Mouse (Mus musculus): ENCODE measurements at regions not wholly inside any gene's neighbourhood (a gene's known extent, or its start where the extent isn't known, plus 50 kb on each side); places are given as distances from the start of the nearest gene placed in this dataset.
"Not testable (repeated sequence)": the region's sequence is repeated elsewhere in the genome, so short reads cannot be mapped to it uniquely, and the experiment has no call there.

DNA sequence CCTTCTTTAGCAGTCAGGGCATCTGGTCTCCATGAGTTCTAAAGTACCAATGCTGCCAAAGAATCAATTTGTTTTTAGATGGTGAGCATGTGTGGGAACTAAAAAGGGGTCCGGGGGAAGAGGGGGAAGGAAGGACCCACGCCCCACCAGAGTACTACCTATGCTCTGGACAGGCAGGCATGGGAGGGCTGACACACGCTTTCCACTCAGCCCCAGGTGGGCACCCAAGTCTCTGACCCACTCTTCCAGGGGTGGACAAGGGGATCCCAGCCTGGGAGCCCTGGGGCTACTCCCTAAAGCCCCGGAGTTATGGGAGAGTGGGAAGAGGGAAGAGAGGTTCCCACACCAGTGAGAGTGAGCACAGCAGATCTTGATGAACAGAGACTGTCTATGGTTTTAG lies 1446.9 kb downstream of the Zfp704 start:
- no peak for DNase-seq (ENCODE audit: low spot score in 2 of 2)

DNA sequence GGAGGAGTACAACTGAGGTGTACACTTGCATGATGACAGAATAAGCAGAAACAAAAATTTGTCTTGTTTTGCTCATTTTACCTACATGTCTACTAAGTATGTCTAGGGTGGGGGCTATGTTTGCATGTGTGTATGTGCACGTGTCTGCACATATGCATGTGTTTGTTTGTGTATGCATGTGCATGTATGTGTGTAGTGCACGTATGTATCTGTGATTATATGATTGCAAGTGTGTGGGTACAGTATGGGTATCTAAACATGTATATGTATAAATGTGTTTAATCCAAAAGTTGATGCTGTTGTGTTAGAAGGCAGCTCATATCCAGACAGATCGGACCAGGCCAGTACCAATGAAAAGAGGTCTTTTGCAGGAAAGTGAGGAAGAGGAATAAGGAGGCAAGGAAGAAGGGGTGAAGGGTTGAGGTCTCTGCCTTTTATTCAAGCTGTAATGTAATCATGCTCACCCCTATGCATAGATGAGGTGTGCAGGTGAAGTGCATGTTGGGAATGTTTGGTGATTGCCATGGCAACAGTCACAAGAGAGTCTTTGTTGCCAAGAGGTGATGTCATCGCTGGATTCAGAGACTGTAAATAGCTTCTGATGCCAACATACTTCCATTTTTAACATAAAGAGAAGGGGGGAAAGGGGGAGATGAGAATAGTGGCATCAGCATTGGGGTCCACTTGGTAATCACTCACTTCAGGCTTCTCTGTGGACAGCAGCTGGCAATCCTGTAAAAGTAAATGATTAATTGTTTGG lies 1447.7 kb downstream of the Zfp704 start:
- DNase-seq (ENCODE audit: low spot score in 2 of 2), result no peak

DNA sequence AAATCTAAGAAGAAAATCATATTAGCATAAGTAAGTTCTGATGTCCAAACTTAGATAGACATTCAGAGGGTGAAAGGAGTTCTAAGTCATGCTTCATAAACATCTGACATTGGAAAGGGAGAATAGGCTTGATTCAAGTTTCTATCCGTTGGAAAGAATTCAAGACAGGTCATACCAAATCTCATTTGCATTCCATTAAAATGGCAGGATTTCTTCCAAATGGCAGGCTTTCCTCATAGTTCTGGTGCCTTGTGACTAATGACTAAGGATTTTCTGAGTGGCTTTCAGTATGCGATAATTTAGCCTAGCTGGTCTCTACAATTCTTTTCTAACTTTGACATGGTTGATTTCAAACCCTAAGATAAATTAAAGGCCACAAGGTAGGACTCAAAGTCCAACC lies 1466.9 kb downstream of the Zfp704 start:
- DNase-seq (ENCODE audit: low spot score in 2 of 2), result no peak

DNA sequence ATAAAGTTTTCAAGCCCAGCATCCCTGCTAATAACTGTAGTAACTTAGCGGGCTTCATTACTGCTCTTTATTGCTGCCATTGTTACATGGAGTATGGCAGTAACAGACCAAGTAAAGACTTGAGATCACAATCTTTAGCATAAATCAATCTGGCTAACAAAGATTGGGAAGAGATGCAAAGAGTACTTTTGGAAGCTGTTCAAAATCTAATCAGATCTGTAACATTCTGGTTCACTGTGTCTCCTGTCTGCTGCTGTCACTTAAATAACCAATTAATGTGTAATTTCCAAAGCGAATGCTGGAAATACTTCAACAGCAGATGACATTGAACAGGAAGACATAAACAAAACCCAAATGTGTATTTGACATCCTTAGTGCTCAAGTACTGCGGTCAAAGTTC lies 1467.7 kb downstream of the Zfp704 start:
- no peak for DNase-seq (ENCODE audit: low spot score in 2 of 2)

- DNase-seq (ENCODE audit: low spot score in 2 of 2), result no peak
Observed at GRCm38 (mm10) chr3:8141664-8142084, 1468.2 kb downstream of the Zfp704 start.

GRCm38 (mm10) chr3:8123641-8124040 lies 1486.2 kb downstream of the Zfp704 start:
- DNase-seq (ENCODE audit: low spot score in 2 of 2), result not testable (repeated sequence)

DNA sequence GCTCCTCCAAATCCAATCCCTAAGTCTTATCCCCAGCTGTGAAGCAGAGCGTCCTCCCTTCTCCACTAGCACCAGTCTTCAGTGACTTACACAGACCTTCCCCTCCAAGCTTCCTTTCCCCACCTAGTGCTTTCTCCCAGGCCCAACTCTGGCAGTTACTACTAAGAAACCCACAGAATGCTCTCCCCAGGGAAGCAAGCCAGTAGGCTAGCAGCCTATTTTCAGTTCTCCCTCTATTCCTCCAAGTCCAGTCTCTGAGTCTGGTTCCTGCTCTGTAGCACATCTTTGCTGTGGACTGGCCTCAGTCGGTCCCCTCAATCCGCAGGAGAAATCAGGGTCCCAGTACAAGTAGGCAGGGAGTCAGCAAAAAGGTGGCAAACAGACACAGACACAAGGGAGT lies 1486.7 kb downstream of the Zfp704 start:
- DNase-seq (ENCODE audit: low spot score in 2 of 2), result no peak

GRCm38 (mm10) chr3:8098291-8098690 lies 1478.0 kb upstream of the 1700008P02Rik start:
- no peak for DNase-seq (ENCODE audit: low spot score in 2 of 2)

DNA sequence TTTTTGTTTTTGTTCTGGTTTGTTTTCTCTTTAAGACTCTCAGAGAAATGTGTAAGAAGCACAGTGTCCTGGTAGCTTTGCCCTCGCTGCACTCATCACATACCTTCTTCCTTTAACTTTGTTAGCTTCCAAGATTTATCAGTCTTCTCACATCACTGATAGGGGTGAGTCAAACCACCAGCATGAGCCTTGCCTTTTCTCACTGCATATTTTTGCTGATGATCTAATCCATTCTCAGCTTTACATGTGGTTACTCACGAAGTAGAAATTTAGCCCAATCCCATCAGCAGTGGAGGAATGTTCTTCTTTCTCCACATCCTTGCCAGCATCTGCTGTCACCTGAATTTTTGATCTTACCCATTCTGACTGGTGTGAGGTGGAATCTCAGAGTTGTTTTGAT lies 1464.5 kb upstream of the 1700008P02Rik start:
- DNase-seq (ENCODE audit: low spot score in 2 of 2), result no peak

DNA sequence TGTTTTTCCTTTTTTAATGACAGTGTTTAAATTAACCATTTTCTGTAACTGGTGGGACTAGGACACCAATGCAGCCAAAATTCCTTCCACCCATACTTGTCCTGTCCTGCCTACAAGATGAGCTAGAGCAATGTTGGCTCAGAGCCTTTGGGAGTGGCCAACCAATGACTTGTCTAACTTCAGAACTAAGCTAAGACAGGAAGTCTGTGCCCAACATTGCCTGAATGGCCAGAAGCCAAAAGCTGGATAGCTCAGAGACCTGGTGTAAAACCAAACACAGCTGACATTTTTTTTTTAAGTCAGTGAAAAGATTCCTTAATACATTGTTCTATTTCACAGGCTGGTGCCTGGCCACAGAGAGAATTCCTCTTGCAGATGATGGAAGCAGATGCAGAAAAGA lies 1433.5 kb upstream of the 1700008P02Rik start:
- DNase-seq (ENCODE audit: low spot score in 2 of 2), result no peak

DNA sequence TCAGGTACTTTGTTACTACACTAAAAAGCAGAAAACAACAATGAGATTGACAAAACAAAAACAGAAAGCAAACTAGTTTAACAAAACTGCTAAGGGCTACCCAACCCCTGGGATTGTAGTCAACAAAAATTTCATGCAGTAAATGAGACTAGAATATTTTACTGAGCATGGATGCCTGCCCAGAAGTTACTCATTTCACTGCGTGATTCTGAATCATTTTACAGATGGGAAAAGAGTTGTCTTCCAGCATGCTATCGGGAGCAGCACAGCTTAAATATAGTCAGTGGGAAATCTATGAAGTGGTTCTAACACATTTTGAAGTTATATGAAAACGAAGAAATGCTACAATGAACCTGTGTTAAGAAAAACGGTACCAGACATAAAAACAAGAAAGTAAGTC lies 1430.9 kb upstream of the 1700008P02Rik start:
- DNase-seq (ENCODE audit: low spot score in 2 of 2), result no peak

DNA sequence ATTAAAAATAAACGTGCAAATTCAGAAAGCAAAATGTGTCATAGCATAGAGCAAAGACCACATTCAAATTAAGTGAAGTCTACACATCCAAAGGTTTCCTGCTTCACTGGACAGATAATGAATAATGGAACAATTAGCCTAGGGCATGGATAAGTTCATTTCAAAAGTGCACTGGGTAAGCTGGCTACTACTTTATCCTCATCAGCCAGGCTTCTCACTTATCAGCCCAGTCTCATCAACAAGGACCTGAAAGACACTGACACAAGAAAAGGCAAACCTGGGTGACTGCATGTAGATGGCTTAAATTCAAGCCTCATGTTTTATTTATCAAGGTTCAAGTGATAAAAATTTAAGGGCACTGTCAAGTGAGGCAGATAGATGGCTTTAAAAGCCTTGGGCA lies 1429.5 kb upstream of the 1700008P02Rik start:
- no peak for DNase-seq (ENCODE audit: low spot score in 2 of 2)

- no peak for DNase-seq (ENCODE audit: low spot score in 2 of 2)
Observed at GRCm38 (mm10) chr3:8046348-8046747, 1426.1 kb upstream of the 1700008P02Rik start.

GRCm38 (mm10) chr3:8036697-8037096 lies 1416.5 kb upstream of the 1700008P02Rik start:
- no peak for DNase-seq (ENCODE audit: low spot score in 2 of 2)

DNA sequence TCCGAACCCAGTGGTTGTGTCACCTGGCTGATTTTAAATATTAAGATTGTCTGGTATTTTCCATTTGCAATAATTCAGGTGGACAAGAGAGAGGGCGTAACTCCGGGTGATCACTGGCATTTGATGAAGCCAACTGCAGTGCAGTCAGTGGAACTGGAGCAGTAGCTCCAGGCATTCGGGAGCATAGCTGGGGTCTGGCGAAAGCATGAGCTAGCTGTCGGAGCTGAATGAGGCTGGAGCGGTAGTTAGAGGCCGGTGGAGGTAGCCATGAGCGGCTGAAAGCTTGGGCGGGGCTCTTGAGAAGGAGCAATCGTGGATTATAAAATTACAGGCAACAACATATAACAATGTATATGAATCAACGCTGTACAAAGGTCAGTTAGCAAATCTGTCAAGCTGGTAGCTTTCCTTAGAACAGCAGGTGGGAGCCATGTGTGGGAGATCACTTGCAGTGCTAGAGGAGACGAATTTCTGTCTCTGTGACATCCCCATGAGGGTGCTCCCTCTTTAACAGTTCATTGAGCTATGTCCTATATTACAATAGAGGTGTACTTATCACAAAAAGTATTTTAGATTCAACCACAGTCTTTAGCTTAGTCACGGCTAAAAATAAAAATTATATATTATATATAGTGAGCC lies 1415.0 kb upstream of the 1700008P02Rik start:
- DNase-seq (ENCODE audit: low spot score in 2 of 2), result no peak

GRCm38 (mm10) chr3:8026325-8027017 lies 1406.2 kb upstream of the 1700008P02Rik start:
- no peak for DNase-seq (ENCODE audit: low spot score in 2 of 2)

- DNase-seq (ENCODE audit: low spot score in 2 of 2), result no peak
Observed at GRCm38 (mm10) chr3:8022654-8023053, 1402.4 kb upstream of the 1700008P02Rik start.

DNA sequence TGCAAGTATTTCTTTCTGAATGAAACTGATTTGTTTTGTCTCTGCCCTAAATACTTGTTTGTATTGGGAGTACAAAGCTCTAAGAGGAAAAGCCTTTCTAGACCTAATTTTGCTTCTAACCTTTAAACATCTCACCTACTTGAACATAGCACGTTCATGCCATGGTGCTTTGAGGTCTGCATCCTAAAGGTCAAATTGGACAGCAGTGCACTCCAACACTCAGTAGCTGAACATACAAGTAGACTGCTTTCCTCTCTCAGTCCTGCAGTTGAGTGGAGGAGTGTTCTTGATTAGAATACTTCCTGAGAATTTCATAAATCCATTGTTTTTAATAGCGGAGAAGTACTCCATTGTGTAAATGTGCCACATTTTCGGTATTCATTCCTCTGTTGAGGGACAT lies 1397.2 kb upstream of the 1700008P02Rik start:
- no peak for DNase-seq (ENCODE audit: low spot score in 2 of 2)

DNA sequence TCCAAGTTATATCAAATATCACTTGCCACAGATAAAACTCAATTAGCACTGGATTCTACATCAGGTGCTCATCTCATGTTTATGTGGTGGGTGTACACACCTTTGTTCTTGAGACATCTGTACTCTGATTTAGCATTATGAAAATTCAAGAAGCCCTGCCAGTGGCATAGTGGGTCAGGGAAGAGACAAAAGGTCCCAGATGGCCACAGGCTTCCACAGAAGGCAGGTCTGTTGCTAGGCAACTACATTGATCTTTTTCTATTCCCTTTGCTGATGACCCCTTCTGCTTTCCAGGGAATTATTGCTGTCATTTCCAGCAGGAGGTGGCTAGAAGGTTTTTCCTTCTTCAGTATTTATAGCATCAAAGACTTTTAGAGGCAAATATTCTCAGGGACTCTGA lies 1396.7 kb upstream of the 1700008P02Rik start:
- DNase-seq (ENCODE audit: low spot score in 2 of 2), result no peak

GRCm38 (mm10) chr3:8009966-8010365 lies 1389.7 kb upstream of the 1700008P02Rik start:
- no peak for DNase-seq (ENCODE audit: low spot score in 2 of 2)

GRCm38 (mm10) chr3:8006708-8007395 lies 1386.6 kb upstream of the 1700008P02Rik start:
- DNase-seq (ENCODE audit: low spot score in 2 of 2), result no peak

DNA sequence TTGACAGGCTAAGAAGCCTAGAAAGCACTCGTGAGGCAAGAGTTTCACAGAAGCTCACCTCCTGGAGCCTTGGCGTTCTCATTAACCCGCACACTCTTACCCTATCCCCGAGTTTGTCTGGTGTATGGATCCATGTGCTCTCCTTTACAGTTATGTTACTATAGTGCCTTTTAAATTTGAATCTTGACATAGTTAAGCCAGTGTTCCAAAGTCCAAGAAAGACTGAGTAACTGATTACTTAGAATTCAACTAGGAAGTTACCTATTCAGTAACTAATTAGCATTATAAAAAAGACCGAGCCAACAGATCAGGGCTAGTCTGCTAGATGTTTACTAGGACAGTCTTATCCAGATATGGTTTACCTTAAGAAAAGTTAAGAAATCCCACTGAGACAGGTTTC lies 1386.0 kb upstream of the 1700008P02Rik start:
- no peak for DNase-seq (ENCODE audit: low spot score in 2 of 2)

Data from spleen, postnatal 14 days (tissue).